Mouse (Mus musculus) frontal cortex, postnatal 36 days (tissue): ENCODE data around the gene Klk1b16.
"Not testable (repeated sequence)": the region's sequence is repeated elsewhere in the genome, so short reads cannot be mapped to it uniquely, and the experiment has no call there.

ENCODE experiments used
- DNase-seq, 2 experiments: peaks; one replicate each; pipeline ENCODE4 v3.0.0; 2022; ENCODE audit warnings: low spot score in 2 of 2

Klk1b16 gene

GRCm38 (mm10) chr7:44136467-44136866 is at the start of gene Klk1b16:
Gene Klk1b16, plus strand, starts transcription at chr7:44136767.
- DNase-seq: no peak

DNA sequence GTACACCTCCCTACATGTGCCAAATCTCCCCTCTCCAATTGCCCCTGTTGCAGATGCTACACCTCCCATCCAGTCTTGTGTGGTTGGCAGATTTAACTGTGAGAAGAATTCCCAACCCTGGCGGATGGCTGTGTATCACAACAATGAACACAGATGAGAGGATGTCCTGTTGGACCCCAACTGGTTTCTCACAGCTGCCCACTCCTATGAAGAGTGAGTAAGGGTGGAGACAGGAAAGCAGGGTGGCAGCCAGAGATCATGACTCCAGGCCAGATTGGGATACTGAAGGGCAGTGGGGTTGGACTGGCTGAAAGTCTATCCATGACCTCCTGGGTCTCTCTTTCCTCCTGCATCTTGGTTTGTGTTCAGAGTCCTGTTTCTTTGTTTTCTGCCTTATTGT is 40.5 kb upstream of the Klk1b16 start:
- no peak for DNase-seq

GRCm38 (mm10) chr7:44102028-44102427 is 34.5 kb upstream of the Klk1b16 start, which contains the start of gene Klk1b21:
Gene Klk1b21, plus strand, starts transcription at chr7:44102328.
- DNase-seq: not testable (repeated sequence)

DNA sequence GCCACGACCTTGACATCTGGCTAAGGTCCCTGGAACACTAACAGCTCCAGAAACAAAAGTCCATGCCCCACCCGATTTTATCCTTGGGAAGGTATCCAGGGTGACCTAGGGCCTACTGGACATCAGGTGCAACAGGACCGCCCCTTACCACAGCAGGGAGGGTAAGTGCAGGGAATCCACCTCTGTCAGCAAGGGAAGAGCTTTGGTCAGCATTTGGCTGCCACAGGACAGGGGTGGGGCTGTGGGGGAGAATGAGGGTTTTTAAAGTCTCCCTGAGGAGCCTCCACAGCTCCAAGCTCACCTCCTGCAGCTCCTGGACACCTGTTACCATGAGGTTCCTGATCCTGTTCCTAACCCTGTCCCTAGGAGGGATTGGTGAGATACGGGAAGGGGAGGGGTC is 24.2 kb upstream of the Klk1b16 start, which contains the start of gene Klk1b22:
Klk1b22 (plus strand) TSS at position 301 of the 400 bp plus-strand sequence.
- no peak for DNase-seq

DNA sequence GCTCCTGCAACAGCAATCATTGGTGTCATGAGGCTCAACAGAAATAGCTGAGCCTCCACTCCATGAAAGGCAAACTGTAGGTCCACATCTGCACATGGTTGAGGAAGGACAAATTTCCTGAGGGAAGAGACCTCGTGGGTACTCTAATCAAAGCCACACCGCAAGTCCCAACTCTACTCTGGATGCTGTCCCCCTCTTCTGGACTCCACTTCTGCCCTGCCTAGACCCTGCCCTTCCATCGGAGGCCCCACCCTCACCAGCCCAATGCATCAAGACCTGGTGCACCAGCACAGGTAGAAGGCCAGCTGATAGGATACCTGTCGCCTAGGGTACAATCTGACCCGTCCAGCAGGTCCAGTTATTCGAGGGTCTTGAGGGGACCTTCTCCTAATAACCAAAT is 13.1 kb upstream of the Klk1b16 start:
- no peak for DNase-seq

- no peak for DNase-seq
Observed at GRCm38 (mm10) chr7:44179299-44180045, 42.9 kb downstream of the Klk1b16 start.

DNA sequence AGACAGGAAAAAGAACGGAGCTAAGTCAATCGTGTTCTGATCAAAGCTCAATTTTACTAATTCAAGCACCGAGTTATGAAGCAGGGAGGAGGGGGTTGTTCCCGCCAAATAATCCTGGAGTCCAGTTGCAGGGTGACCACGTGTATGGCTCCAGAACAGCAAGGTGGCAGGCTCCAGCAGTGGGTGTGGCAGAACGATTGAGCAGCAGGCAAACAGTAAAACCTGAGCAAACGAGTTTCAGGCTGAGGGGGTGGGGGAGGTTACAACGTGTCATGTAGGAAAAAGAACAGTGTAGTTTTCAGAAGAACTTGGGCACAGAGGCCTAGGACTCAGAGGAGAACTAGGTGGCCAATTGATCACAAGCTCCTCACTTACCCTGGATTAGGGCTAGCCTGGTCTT is 49.9 kb downstream of the Klk1b16 start:
- DNase-seq: not testable (repeated sequence)

DNA sequence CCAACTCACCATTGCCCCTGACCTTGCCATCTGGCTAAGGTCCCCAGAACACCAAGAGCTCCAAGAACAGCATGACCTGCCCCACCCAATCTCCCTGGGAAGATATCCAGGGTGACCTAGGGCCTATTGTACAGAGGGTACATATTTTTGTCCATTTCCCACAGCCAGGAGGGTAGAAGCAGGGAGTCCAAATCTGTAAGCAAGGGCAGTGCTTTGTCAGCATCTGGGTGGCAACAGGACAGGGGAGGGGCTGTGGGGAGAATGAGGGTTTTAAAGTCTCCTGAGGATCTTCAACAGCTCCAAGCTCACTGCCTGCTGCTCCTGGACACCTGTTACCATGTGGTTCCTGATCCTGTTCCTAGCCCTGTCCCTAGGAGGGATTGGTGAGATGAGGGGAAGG is 51.4 kb downstream of the Klk1b16 start, which contains the start of gene Klk1b24:
Klk1b24 (plus strand) TSS at position 301 of the 400 bp plus-strand sequence.
- DNase-seq: not testable (repeated sequence)
